Mouse (Mus musculus): ENCODE measurements at regions not wholly inside any gene's neighbourhood (a gene's known extent, or its start where the extent isn't known, plus 50 kb on each side); places are given as distances from the start of the nearest gene placed in this dataset.

DNA sequence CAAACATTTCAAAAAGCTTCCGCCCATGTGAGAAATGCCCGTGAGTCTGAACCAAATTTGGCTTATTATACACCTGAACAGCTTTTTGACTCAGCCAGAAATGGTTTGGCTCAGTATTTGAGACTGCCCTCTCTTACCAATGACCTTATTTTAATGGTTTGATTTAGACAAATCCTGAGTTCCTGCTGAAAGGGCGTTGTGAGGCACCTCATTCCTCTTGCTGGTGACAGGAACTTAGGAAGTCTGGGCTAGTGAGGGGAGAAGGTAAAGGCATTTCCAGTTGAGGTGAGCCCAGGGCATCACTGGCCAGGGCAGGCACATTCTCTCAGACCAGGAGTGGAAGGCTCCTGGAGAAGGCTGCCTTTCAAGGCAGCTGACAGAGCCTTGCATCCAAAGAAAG, 396.1 kb downstream of the Hs3st3b1 start:
- 56% methylated on average over 3 of the region's 3 CpGs for WGBS
- TF ChIP-seq CTCF (IDR thresholded peaks at IDR 0.05; ENCODE audit: extremely low read depth, insufficient read length, insufficient replicate concordance, low read depth, low read length) = no peak
- no peak for TF ChIP-seq POLR2A (IDR thresholded peaks at IDR 0.05; ENCODE audit: low read depth, low read length)
- no peaks in the 10 kb centered on the region for H3K4me1 ChIP-seq (ENCODE audit: control insufficient read depth, insufficient read depth, insufficient read length, low read length)

DNA sequence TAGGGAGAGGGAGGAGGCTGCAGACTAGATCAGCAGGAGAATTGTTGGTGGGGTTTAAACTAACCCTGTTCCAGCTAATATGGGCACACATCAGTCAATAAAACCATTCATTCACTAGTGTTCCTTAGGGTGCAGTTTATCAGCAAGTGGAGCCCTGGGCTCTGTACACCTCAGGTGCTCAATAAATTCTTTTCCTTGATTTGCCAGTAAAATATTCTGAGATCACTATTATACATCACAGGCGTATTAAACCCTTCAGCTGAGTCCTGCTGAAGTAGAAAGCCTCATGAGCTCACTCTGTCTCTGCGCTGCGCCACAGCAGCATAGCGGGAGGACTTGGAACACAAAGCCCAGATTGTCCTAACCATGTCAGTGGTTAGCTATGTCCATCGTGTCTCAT, 389.3 kb downstream of the Hs3st3b1 start:
- Histone ChIP-seq H3K27ac (ENCODE audit: insufficient read depth, low read depth, low read length) (no peak overlapping the region), H3K27me3 (ENCODE audit: control insufficient read depth, insufficient read depth, low read length) (no peaks in the 10 kb centered on the region), H3K4me1 (ENCODE audit: control insufficient read depth, insufficient read depth, insufficient read length, low read length) (no peaks in the 10 kb centered on the region), H3K36me3 (ENCODE audit: control insufficient read depth, insufficient read depth, low read length) (no peaks in the 10 kb centered on the region), H3K4me3 (ENCODE audit: low read depth, low read length) (no peak overlapping the region)
- TF ChIP-seq CTCF (IDR thresholded peaks at IDR 0.05; ENCODE audit: extremely low read depth, insufficient read length, insufficient replicate concordance, low read depth, low read length) (no peak), POLR2A (IDR thresholded peaks at IDR 0.05; ENCODE audit: low read depth, low read length) (no peak)
- 84% methylated on average over 5 of the region's 5 CpGs for WGBS

More for the DNA sequence above, 396.1 kb downstream of the Hs3st3b1 start:
- Histone ChIP-seq H3K36me3 (ENCODE audit: control insufficient read depth, insufficient read depth, low read length) (no peaks in the 10 kb centered on the region), H3K4me3 (ENCODE audit: low read depth, low read length) (no peak overlapping the region), H3K27me3 (ENCODE audit: control insufficient read depth, insufficient read depth, low read length) (no peaks in the 10 kb centered on the region), H3K27ac (ENCODE audit: insufficient read depth, low read depth, low read length) (no peak overlapping the region)

DNA sequence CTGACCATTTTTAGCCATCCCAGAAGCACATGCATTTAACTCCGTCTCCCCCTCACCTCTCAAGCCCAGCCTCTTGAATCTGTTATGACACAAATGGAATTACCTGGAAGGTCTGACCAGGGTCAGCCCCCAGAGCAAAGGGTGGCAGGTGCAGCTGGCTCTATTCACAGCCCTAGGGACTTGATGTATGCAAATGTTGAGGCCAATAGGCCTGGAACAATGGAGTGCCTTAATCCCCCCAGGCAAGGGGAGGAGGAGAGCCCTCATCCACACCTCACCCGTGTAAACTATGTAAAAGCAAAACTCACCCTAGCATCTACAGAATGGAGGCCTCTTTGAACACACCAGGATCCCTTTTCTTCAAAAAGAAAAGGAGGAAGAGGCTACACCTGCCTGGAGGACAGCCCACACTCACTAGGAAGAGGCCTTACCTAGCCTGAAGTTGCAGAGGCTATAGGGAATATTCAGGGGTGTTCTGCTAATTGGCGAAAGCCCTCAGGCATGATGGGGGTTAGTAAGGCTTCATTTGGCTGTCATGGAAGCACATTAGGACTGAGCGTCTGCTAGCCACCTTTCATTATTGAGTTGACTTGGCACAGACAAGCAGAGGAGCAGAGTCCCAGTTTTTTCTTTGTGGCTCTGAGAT, 388.4 kb downstream of the Hs3st3b1 start:
- Histone ChIP-seq H3K4me1 (ENCODE audit: control insufficient read depth, insufficient read depth, insufficient read length, low read length) (no peaks in the 10 kb centered on the region), H3K27me3 (ENCODE audit: control insufficient read depth, insufficient read depth, low read length) (no peaks in the 10 kb centered on the region), H3K27ac (ENCODE audit: insufficient read depth, low read depth, low read length) (no peak overlapping the region), H3K4me3 (ENCODE audit: low read depth, low read length) (no peak overlapping the region), H3K36me3 (ENCODE audit: control insufficient read depth, insufficient read depth, low read length) (no peaks in the 10 kb centered on the region)
- TF ChIP-seq POLR2A (IDR thresholded peaks at IDR 0.05; ENCODE audit: low read depth, low read length) (no peak), CTCF (IDR thresholded peaks at IDR 0.05; ENCODE audit: extremely low read depth, insufficient read length, insufficient replicate concordance, low read depth, low read length) (no peak)
- 66% methylated on average over 4 of the region's 4 CpGs for WGBS

DNA sequence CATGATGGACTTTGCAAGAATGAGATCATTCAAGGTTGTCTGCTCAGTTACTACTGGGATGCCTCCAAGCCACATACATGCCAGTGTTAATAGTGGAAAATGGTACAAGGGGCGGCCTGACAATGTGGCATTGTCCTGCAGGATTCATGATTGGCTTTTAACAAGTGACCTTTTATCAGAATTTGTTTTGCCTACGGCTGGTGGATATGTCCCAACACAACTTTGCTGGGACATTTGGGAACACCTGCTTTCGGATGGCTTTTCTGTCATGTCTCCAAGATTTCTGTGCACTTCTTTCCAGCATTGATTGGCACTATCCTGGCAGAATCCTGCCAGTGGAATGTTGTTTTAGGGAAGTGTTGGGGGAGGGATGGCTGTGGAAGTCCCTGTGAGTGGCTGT, 384.4 kb downstream of the Hs3st3b1 start:
- Histone ChIP-seq H3K27ac (ENCODE audit: insufficient read depth, low read depth, low read length) (no peak overlapping the region), H3K36me3 (ENCODE audit: control insufficient read depth, insufficient read depth, low read length) (no peaks in the 10 kb centered on the region), H3K27me3 (ENCODE audit: control insufficient read depth, insufficient read depth, low read length) (no peaks in the 10 kb centered on the region), H3K4me3 (ENCODE audit: low read depth, low read length) (no peak overlapping the region), H3K4me1 (ENCODE audit: control insufficient read depth, insufficient read depth, insufficient read length, low read length) (no peaks in the 10 kb centered on the region)
- 76% methylated on average over 3 of the region's 3 CpGs for WGBS
- no peak for TF ChIP-seq CTCF (IDR thresholded peaks at IDR 0.05; ENCODE audit: extremely low read depth, insufficient read length, insufficient replicate concordance, low read depth, low read length)
- no peak for TF ChIP-seq POLR2A (IDR thresholded peaks at IDR 0.05; ENCODE audit: low read depth, low read length)

GRCm38 (mm10) chr11:63543971-63544696, 378.0 kb downstream of the Hs3st3b1 start:
- Histone ChIP-seq H3K4me3 (ENCODE audit: low read depth, low read length) (no peak overlapping the region), H3K36me3 (ENCODE audit: control insufficient read depth, insufficient read depth, low read length) (no peaks in the 10 kb centered on the region), H3K4me1 (ENCODE audit: control insufficient read depth, insufficient read depth, insufficient read length, low read length) (no peaks in the 10 kb centered on the region), H3K27ac (ENCODE audit: insufficient read depth, low read depth, low read length) (no peak overlapping the region), H3K27me3 (ENCODE audit: control insufficient read depth, insufficient read depth, low read length) (no peaks in the 10 kb centered on the region)
- 38% methylated on average over 7 of the region's 7 CpGs for WGBS
- TF ChIP-seq CTCF (IDR thresholded peaks at IDR 0.05; ENCODE audit: extremely low read depth, insufficient read length, insufficient replicate concordance, low read depth, low read length) (no peak), POLR2A (IDR thresholded peaks at IDR 0.05; ENCODE audit: low read depth, low read length) (no peak)

DNA sequence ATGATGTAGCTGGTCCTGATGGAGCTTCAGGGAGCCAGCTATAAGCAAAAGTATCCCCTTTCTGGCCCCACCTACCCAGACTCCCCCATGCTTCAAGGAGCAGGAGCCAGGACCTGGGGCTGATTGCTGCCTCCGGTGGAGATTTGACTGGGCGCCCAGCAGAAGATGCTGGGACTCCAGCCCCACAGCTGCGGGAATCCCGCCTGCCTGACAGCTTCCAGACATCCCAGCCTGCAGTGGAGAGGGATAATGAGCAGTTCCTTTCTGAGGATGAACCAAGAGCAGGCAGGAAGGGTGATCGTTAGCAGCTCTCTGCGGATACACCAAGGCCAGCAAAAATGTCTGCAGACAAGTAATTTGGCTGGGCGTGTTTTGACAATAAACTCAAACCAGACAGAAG, 376.6 kb downstream of the Hs3st3b1 start:
- H3K27ac ChIP-seq (ENCODE audit: insufficient read depth, low read depth, low read length) = no peak overlapping the region
- H3K27me3 ChIP-seq (ENCODE audit: control insufficient read depth, insufficient read depth, low read length) = no peaks in the 10 kb centered on the region
- H3K4me3 ChIP-seq (ENCODE audit: low read depth, low read length) = no peak overlapping the region
- no peak for TF ChIP-seq CTCF (IDR thresholded peaks at IDR 0.05; ENCODE audit: extremely low read depth, insufficient read length, insufficient replicate concordance, low read depth, low read length)
- no peak for TF ChIP-seq POLR2A (IDR thresholded peaks at IDR 0.05; ENCODE audit: low read depth, low read length)
- no peaks in the 10 kb centered on the region for H3K4me1 ChIP-seq (ENCODE audit: control insufficient read depth, insufficient read depth, insufficient read length, low read length)
- 48% methylated on average over 7 of the region's 7 CpGs for WGBS
- no peaks in the 10 kb centered on the region for H3K36me3 ChIP-seq (ENCODE audit: control insufficient read depth, insufficient read depth, low read length)

- H3K27me3 ChIP-seq (ENCODE audit: control insufficient read depth, insufficient read depth, low read length) = no peaks in the 10 kb centered on the region
- TF ChIP-seq CTCF (IDR thresholded peaks at IDR 0.05; ENCODE audit: extremely low read depth, insufficient read length, insufficient replicate concordance, low read depth, low read length) (no peak), POLR2A (IDR thresholded peaks at IDR 0.05; ENCODE audit: low read depth, low read length) (no peak)
- WGBS = 78% methylated on average over 6 of the region's 6 CpGs
Measured at GRCm38 (mm10) chr11:63560466-63560865, 361.6 kb downstream of the Hs3st3b1 start.

More at GRCm38 (mm10) chr11:63560466-63560865, 361.6 kb downstream of the Hs3st3b1 start:
- no peak overlapping the region for H3K4me3 ChIP-seq (ENCODE audit: low read depth, low read length)
- no peaks in the 10 kb centered on the region for H3K4me1 ChIP-seq (ENCODE audit: control insufficient read depth, insufficient read depth, insufficient read length, low read length)
- no peak overlapping the region for H3K27ac ChIP-seq (ENCODE audit: insufficient read depth, low read depth, low read length)
- H3K36me3 ChIP-seq (ENCODE audit: control insufficient read depth, insufficient read depth, low read length) = no peaks in the 10 kb centered on the region

Data from small intestine, adult 2 months (tissue).